Mouse (Mus musculus) spleen, postnatal 4 days (tissue): Measurements from ENCODE around the gene Tmc3.
A peak's percentile ranks its signal among the peaks of the same experiment; 100 is the strongest.

Experiments
- DNase-seq, 2 experiments: peaks; one replicate each; pipeline ENCODE4 v3.0.0; 2022; ENCODE audit warnings: low spot score in 2 of 2

The Tmc3 gene

DNA sequence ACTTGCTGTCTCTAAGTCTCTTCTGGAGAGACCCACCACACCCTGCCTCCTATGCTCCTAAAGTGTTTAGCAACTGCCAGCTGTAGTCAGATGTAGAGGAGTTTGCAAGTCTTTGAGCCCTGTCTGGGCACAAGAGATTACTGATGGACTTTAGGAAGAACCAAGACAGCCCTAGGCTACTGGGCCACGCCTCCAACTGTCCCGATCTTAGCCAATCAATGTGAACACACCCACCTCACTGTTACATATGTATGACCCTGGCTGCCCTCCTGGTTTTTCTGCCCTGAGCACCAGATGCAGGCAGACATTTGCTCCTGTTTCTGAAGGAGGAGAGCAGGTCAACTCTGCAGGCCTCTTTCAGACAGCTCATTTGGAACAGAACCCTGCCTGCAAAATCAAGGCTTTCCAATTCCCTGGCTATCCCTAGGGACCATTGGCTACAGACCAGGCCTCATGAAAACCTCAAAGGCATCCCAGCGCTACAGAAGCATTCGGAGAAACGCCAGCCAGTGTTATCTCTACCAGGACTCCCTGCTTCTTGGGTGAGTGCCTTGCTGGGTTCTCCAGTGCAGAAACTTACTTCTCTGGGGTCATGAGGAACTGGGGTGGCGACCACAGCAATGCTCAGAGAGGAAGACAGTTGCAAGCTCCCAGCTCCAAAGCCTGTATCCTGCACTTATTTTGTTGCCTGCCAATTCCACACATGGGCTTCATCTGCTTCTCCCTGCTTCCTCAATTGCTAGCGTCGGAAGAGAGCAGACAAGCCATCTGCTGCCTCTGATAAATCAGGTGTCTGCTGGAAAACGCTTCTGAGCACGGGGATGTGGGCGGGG, at the start of gene Tmc3:
Tmc3 (plus strand) TSS at position 289 of the 833 bp plus-strand sequence.
- DNase-seq: peak in 1 of 2 experiments; percentile 49

DNA sequence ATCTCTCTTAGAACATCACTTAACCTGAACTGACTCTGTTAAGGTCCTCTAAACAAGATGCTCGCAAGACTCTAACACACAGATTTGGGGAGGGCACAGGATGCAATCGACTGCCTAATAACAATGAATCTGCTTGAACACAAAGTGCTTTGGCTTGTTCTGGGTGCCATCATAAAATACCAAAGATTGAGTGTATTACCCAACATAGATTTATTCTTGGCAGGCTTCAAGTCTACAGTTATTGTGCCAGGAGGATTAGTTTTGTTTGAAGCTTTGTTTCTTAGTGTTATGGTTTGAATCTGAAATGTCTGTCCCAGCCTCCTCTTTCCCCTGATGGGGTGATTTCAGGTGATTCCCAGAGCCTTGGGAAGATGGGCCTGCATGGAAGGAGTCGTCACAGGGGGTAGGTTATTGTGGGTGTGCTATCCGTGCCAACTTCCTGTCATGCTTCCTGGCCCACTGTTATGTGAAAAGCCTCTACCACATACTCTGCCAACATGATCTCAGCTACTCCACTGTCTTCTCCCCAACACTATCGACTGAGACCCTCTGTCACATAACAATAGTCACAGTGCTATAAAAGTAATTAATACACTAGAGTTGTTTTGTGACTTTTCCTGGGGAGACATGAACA, 43.1 kb upstream of the Tmc3 start:
- DNase-seq: no peak

DNA sequence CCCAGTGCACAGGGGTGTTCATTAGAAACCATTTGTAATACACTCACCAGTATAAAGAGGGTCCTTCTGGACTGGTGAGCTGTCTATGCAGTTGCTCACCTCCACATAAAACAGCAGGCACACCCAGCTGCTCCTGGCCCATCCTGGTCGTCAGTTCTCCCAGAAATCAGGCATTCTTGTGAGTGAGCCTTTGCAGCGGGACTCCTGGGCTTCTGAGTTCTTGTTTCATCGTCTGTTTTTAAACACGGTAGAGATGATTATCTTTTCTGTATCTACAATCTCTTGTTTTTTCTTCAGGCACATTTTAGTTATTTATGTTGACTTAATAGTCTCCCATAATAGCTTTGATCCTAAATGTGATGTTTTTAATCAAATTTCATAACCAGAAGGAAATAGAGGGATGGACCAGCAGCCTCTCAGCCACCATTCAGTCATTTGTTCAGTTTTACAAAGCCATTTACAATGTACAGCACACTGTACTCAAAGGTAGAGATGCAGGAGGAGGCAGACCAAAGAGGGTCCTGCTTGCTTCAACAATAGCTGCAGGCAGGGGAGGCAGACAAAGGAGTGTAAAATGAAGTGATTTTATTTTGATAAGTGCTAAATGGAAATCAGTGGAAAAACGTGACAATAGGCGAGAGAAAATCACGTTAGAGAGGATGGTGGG, 35.9 kb upstream of the Tmc3 start:
- DNase-seq: no peak

DNA sequence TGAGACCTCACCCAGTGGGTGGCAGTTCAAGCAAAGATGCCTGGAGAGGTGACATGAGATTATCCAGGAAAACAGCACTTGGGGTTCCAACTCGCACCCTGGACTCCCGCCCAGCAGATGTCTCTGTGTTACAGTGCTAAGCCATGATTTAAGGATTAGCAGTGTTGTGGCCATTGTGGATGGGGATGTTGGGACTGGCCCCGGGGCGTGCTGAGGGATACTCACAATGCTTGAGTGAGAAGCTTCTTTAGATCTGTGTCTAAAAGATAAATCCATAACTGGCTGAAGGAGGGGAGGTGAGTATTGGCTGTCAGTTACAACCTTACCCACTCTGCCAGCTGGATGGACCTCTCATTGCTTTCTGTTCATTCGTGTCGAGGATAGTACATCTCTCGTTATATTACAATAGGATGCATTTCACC, 35.4 kb upstream of the Tmc3 start:
- DNase-seq: no peak

DNA sequence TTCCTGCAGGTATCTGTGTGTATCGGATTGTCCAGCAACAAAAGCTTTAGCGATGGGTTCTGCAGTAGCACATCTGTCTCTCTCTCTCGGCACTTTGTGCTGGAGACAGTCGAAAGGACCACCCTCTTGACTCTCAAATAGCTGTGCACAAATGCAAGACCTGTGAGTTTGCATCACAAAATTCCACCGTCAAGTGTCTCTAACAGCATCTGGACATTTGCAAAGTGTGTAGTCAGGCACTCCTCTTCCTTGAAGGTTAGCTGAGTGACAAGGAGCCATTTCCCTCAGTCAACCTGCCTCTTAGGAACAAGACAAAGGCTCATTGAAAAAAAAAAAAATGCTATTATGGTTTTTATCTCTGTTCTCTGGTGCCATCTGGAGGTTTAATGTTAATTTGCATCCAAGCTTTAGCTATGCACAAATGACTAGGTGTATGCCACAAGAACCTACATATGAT, 34.7 kb upstream of the Tmc3 start:
- no peak for DNase-seq

DNA sequence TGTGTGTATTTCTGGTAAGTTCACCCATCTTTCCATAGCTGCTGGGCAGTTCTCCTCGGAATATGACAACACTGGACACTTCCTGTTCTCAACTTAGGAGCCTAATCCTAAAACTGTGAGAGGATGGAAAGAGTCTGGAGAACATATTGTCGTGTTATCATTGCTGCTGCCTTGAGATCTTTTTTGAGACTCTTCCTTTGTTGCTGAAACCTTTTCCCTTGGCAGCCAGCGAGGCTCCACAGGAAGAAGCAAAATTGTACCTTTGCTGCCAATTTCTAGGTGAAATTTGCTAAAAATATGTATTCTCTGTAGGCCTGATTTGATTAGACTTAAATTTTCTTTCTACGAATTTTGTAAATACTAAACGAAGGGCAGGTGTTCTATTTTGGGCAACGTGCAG, 30.2 kb upstream of the Tmc3 start:
- no peak for DNase-seq

DNA sequence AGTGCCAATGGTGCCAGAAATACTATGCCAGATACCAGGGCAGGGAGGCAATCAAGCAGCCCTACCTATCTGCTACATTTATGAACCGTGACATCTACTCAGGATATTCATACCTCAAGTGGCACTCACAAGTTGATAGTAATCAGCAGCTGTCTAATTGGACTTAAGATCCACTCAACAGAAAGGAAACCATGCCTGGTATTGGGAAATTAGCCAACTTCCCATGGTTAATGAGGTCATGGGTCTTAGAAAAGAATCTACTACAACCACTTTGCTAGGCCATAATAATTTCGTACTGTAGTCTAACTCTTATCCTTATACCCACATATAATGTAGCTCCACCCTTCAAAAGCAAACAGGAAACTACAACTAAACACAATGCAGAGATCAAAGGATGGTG, 28.2 kb upstream of the Tmc3 start:
- DNase-seq: no peak

DNA sequence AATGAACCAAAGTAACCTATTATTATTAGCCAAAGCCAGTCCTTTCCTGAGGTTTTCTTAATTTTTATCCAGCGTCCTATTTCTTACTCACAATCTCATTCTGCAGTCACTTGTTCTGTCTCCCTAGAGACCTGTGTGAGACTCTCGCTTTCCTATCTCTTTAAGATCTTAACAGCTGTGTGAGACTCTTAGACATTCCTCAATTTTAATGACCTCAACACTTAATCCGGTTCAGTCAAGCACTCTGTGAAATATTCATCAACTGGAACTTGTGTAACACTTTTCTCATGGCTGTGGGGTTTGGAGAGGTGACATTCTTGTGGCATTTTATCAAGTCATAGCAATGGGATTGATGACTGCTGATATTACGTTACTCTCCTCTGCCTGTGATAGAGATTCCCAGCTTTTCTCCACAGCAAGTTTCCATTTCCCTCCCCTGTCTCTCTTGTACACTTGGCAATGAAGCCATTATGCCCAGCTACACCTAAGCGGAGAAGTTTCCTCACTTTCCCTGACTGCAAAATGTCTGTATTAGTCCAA, 25.9 kb upstream of the Tmc3 start:
- no peak for DNase-seq

DNA sequence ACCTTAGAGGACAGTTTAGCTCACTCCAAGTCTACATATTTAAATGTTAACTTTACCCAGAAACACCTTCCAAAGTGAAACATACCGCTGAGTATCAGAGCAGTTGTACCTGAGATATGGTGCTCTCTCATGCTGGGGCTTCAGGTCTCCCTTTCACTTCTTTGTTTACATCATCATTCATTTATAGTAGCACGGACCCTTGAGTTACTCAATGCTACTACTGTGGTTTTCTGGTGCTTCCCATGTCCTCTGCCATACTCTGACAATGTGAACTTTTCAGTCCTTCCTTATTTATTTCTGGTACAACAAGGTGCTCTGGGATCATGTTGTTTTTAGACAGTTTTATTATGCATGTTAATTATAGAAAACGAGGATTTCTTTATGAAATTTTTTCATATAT, 25.2 kb upstream of the Tmc3 start:
- DNase-seq: no peak

DNA sequence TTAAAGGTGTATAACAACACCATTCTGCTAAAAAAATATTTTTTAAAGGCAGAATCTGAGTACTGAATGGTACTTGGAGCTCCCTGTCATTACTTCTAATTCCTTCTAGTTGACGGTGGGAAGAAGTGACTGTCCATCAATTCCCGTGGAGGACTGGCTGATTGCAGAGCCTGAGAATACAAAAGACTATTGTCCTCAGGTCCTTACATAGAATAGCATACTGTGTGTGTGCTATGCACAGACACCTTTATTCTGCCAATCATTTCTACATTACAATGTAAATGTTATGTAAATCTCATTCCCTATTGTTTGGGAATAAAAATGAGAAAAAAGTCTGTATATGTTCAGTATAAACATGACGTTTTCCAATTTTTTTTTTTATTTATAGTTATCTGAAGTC, 22.9 kb upstream of the Tmc3 start:
- DNase-seq: no peak

DNA sequence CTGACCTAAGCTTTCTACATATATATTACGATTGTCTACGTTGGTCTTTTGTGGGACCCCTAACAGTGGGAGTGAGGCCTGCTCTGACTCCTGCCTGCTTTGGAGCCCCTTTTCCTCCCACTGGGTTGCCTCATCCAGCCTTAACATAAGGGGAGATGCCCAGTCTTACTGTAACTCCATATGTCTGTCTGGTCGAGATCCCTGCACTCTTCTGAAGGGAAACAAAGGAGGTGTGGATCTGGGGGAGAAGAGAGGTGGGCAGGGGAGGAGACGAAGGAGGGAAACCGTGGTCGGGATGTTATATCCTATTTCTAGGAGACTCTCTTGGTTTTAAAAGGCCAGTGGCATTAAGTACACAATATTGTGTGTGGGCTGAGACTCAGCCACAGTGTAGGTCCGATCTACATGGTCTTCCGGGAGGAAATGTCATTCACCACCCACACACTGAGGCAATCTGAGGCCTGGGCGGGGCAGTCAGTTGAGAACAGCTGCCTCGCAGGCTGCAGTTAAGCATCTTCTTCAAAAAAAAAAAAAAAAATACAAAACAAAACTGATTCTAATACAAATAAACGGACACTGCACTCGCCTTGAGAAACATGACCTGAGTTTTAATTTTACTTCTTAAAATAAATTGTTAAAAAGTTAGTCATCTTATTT, 20.0 kb upstream of the Tmc3 start:
- DNase-seq: peak in 1 of 2 experiments; percentile 28

DNA sequence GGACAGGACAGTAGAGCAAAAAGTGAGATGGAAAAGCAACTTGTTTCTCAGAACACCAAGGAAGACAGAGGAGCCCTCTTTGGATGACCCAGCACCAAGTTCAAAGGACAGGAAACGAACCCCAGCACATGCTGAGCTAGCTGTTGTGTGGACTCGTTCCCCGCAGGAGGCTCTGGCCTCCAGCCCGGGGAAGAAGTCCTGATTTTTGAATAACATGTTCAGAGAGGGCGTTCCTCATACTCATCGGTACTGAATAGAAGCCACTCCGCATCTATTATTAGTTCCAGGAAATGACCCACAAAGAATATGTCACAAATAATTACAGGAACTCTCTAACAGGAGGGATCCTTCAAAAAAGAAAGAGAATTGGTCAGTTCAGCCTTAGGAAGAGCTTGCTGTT, 18.8 kb upstream of the Tmc3 start:
- no peak for DNase-seq

DNA sequence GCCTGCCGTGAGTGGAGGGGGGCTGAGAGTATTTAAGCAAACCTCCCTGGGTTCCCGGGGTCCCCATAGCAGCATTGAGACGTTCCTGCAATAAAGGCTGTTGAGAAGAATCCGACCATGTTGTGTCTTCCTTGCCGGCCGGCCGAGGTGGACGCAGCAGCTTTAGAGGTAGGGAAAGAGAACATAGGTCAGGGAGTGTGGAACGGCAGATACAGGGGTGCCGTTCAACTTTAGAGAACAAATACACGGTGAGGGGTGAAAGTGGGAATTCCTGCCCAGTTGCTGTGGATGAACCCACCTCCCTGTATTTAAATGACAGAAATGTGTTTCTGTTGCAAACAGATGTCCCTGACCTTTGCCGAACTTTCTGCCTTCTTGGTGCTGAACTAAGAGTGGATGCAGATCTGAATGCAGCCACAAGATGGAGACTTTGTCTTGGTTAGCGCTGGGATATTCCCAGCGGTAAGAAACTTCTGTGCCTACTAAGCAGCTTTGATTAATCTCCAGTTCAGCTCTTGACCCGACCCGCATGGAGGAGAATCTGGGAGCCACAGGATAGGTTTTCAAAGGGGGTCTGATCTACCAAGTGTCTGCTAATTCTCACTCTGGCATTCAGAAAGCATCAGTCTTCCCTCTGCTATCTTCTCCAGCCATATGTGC, 16.8 kb upstream of the Tmc3 start:
- DNase-seq: peak in 1 of 2 experiments; percentile 30

DNA sequence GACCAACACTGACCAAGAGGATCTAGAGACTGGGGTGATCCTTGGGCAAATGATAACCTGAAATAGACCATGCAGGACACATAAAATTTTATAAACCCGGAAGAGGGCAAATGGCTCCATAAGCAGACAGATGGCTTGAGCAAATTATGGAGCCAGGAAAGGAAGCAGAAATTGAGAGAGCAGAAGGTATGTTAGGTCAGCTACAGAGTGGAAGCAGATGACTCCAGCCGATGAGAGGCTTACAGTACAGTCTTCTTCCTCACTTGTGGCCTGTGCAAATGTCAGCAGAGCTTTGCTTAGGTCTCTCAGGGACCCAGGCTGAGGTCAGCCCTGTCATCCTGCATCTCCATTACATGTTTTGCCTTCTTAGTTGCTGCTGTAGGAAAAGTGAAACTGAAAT, 15.9 kb upstream of the Tmc3 start:
- no peak for DNase-seq

DNA sequence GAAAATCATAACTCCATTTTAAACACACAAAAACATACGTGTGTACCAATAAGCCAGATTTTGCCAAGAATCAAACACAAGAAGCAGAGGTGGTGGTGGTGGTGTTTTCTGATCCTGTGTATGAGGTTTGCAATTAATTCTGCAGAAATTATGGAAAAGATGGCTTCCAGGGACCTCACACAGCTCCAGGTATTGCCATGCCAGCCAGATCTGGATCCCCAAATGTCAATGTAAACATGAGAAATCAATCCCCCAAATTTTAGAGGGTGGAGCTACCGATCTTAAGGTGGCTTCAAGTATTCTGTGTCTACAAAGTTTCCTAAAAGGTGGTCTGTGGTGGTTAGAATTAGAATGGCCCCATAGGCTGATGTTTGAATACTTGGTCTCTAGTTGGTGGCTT, 15.3 kb upstream of the Tmc3 start:
- DNase-seq: no peak

DNA sequence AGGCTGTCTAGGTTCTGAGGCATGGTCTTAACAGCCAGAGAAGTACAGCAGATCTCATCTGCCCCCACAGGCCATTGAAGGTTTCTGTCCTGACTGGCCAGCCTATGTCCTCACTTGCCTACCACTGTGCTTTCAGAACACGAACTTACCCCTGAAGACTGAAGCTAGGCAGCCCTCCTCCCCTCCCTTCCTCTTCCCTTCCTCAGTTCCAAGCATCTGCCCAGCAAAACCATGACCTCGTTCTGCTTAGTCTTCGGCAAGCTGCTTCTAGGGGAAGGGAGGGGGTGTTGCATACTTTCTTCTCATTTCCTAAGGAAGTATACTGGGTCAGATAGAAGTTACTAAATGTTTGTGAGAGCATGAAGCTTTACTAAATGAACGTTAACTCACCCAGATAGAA, 13.7 kb upstream of the Tmc3 start:
- DNase-seq: no peak

DNA sequence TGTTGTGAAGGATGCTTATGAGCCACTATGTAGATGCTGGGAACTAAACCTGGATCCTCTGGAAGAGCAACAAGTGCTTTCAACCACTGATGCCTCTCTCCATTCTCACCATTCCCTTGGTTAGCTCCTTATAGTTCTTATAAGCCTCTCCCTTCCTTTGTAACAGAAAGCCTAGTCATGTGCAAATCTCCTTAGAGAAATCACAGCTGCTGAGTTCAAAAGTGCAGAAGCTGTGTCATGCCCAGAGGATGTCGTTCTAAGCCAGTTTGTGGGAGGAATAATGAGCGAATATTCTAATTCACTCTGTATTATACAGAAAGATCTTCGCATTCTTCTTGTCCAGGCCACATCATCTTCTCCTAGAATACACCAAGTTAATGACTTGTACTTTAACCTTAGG, 12.8 kb upstream of the Tmc3 start:
- DNase-seq: no peak

DNA sequence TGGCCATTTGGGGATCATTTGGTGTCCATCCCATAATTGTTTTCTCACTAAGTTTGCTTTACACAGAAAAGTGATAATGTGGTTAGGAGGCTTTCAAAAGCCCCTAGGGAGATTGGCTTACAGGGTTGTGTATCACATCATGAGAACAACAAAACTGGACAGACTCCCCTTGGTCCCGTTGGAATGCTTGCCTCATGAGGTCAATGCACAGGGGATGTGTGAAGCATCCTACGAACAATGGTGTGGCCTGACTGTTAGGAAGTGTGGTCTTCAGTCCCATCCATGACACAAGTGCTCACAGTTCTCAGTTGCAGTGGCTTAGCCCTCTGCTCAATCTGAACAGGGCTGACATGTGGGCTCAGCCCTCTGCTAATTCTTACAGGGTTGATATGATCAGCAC, 12.3 kb upstream of the Tmc3 start:
- no peak for DNase-seq

DNA sequence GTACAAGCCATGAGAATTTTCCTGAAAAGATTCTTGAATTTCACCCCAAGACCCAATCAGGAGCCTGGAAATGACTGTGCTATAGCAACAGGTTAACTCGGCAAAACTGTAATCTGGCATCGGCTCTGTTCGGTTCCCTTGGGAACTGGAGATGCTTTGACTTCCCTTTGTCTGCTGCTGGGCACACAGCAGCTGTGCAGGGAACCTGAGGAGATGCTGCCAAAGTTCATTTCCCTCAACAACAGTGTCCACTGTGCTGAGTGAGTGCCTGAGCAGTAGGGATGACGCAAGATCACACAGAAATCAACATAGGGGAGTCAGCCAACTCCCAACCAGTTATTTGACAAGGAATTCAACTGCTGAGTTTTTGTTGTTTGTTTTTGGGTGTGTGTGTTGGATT, 3.8 kb upstream of the Tmc3 start:
- DNase-seq: no peak

DNA sequence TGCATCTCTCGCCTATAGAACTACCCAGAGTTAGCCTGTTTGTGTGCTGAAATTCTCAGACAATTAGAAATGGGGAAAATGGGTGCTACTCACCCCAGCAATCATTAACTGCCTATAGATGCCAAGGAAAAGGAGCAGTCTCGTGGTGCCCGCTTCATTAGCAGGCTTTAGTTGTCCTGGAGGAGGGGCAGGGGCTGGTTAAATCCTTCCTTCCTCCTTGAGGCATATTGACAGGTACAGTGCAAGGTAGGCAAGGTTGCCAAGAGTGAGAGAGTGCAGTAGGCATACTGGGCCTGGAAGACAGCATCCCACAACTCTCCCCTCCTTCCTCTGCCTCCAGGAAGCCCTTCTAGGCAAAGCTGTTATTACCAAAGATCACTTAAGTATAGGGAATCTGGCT, 9.3 kb downstream of the Tmc3 start:
- no peak for DNase-seq

DNA sequence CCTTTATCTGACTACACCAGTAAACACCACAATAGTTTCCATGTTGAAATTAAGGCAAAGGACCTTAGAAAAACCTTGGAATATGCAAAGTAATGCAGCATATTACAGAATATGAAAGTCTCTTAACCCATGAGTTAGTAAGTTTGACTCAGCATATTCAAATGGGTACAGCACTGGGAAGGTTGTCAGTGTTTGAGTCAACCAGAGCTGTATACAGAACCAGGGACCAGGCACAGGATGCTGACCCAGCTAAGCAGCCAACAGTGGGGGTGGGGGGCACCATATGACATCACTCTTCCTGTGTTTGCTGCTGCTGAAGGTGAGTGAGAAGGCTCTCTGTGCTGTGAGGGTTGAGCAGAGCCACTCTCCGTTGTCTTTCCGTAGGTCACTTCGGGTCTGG, 12.3 kb downstream of the Tmc3 start:
- DNase-seq: no peak
